Mouse (Mus musculus) embryonic facial prominence, embryonic 13.5 days (tissue): ENCODE measurements around the gene Sec63. TPM values are rescaled to one million over a fixed set of nuclear protein-coding genes. Genes with fewer than 3 reads are reported as not detected.

Source experiments
- ATAC-seq: fragments of 200-750 bp; cut with Nextera tagmentation; 2 replicates; pipeline ENCODE4 v1.8.0; 2017; ENCODE audit warnings: low read depth; ENCODE audit not compliant: insufficient number of reproducible peaks, insufficient read depth, low FRiP score, low TSS enrichment
- H3K27ac ChIP-seq: fragments of 300-500 bp; sonication (generic); 2 replicates; pipeline ENCODE4 v1.5.1; 2015; ENCODE audit warnings: moderate library complexity, mild to moderate bottlenecking, inconsistent platforms
- H3K27me3 ChIP-seq: fragments of 300-500 bp; sonication (generic); 2 replicates; pipeline ENCODE4 v1.6.1; 2015; ENCODE audit warnings: mild to moderate bottlenecking, inconsistent platforms
- H3K36me3 ChIP-seq: fragments of 300-500 bp; sonication (generic); 2 replicates; pipeline ENCODE4 v1.6.1; 2015; ENCODE audit warnings: mild to moderate bottlenecking, inconsistent platforms
- H3K4me1 ChIP-seq: fragments of 300-500 bp; sonication (generic); 2 replicates; pipeline ENCODE4 v1.6.1; 2015; ENCODE audit warnings: inconsistent platforms
- H3K4me2 ChIP-seq: fragments of 300-500 bp; sonication (generic); 2 replicates; pipeline ENCODE4 v1.6.1; 2015; ENCODE audit warnings: moderate library complexity, mild to moderate bottlenecking, inconsistent platforms
- H3K4me3 ChIP-seq: fragments of 300-500 bp; sonication (generic); 2 replicates; pipeline ENCODE4 v1.5.1; 2015; ENCODE audit warnings: mild to moderate bottlenecking, inconsistent platforms
- H3K9ac ChIP-seq: fragments of 300-500 bp; sonication (generic); 2 replicates; pipeline ENCODE4 v1.6.1; 2015; ENCODE audit warnings: mild to moderate bottlenecking, inconsistent platforms
- H3K9me3 ChIP-seq: fragments of 300-500 bp; sonication (generic); 2 replicates; pipeline ENCODE4 v1.6.1; 2016; ENCODE audit warnings: inconsistent platforms
- WGBS: fragments of 180-500 bp; shearing (Covaris S2); methylation state at CpG from one replicate; pipeline ENCODE4 v1.1.7; 2015; ENCODE audit warnings: mixed read lengths; 5-methylcytosine and 5-hydroxymethylcytosine counted together
- polyA plus RNA-seq: library from polyadenylated mRNA; unstranded; fragments of >200 nt; fragmentation: Nextera tagmentation; extraction: Ambion mirVana; gene quantifications from 2 replicates; pipeline ENCODE4 v1.2.1, GENCODE M21; 2015

Sec63 gene
- polyA plus RNA-seq, 1 experiment from 2014 or later, result 25.1 TPM

DNA sequence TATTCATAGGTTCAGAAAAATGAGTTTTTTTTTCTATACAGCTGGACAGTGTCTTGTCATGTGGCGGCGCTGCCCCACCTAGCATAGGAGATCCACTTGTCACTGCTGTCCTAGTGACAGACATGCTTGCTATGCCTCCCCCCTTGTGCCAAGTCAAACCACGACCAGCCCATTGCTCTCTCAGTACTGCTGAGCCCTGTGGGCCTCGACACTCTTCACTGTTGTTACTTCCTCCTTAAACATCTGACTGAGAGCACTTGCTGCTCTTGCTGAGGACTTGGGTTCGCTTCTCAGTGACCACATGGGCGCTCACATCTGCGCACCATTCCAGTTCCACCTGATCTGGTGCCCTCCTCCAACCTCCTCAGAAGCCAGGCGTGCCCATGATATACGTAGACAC lies 107.1 kb downstream of the Sec63 start:
- no peaks in the 10 kb centered on the region for H3K27me3 ChIP-seq
- 91% methylated on average over 9 of the region's 9 CpGs for WGBS
- no peak overlapping the region for H3K4me3 ChIP-seq
- no peaks in the 10 kb centered on the region for H3K36me3 ChIP-seq
- no peak overlapping the region for H3K4me2 ChIP-seq
- peaks cover 18% of the 10 kb centered on the region for H3K4me1 ChIP-seq
- no peaks in the 10 kb centered on the region for H3K9me3 ChIP-seq
- H3K27ac ChIP-seq, result no peak overlapping the region
- ATAC-seq, result no peak
- H3K9ac ChIP-seq, result no peak overlapping the region

DNA sequence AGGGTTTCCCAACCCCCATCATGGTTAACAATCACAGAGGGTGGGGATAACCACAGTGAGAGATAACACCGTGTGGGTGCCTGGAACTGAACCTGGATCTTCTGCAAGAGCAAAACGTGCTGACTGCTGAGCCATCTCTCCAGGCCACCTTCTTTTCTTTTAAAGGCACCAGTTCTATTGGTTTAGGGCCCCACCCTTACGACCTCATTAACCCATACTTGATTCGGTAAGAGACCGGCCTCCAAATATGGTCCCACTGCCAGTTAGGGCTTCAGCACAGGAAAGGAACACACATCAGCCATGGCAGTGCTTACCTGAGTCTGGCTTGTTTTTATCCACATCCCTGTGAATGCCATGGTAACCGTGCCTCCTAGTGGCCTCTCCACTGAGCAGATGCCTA lies 108.2 kb downstream of the Sec63 start:
- WGBS, result 79% methylated on average over 6 of the region's 6 CpGs
- peaks cover 9% of the 10 kb centered on the region for H3K4me1 ChIP-seq
- H3K27me3 ChIP-seq, result no peaks in the 10 kb centered on the region
- H3K9me3 ChIP-seq, result no peaks in the 10 kb centered on the region
- ATAC-seq, result no peak
- H3K36me3 ChIP-seq, result no peaks in the 10 kb centered on the region
- no peak overlapping the region for H3K27ac ChIP-seq
- H3K4me2 ChIP-seq, result no peak overlapping the region
- H3K4me3 ChIP-seq, result no peak overlapping the region
- H3K9ac ChIP-seq, result no peak overlapping the region

DNA sequence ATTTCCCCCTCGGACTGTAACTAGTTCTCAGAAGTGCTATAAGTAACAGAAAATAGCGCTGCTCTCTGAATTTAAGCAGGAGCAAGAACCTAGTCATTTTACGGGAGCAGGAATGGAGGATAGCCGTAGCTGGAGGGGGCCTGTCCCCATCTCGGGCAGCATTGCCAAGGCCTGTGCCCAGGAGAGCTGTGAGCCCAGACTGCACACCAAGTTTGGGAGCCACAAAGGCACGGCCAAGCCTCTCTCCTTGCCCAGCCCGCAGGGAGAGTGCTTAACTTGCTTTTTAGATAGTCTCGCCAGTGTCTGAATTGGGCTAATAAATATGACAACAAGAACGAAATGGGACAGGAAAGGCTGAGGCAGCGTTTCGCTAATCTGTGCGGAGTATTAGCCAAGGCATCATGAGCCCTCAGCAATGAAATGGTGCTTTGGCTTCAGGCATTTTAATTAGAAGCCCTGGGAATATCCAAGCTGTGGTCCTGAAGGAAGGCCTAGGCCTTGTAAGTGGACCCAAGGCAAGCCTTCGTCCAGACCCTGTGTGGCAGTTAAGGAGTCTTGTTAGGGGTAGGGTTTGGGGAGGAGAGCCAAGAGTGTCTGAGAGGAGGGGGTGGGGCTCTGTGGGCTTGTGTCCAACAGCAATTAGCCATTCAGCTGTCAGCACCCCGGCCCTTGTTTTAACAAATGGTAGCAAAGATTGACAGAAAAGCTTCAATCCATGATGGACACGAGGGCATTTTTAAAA lies 111.1 kb downstream of the Sec63 start:
- Histone ChIP-seq H3K27me3 (no peaks in the 10 kb centered on the region), H3K4me1 (no peaks in the 10 kb centered on the region), H3K36me3 (no peaks in the 10 kb centered on the region), H3K27ac (no peak overlapping the region), H3K4me2 (no peak overlapping the region), H3K9me3 (no peaks in the 10 kb centered on the region), H3K4me3 (no peak overlapping the region), H3K9ac (no peak overlapping the region)
- 77% methylated on average over 15 of the region's 15 CpGs for WGBS
- ATAC-seq, result no peak

DNA sequence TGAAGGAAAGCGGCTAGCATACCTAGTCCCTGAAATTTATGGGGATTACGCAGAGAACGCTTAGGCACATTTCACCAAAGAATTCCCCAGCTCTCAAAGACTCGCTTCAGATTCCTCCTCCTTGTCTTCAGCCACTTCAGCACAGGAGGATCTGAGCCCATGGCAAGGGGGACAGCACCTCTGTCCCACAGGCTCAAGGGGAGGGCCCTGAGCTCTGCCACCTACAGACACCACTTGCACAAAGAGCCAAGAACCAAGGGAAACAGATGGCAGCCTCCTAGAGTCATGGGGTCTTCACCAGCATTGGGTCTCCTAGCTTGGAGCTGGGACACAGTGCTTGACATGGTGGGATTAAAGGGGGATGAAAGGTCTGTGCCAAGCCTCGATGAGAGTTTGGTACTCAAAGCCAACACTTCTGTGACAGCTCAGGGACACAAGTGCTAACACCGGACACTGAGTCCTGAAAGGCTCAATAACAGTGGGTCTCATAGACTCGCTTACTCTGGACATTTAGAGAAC lies 111.8 kb downstream of the Sec63 start:
- Histone ChIP-seq H3K4me3 (no peak overlapping the region), H3K36me3 (no peaks in the 10 kb centered on the region), H3K9ac (no peak overlapping the region), H3K27me3 (no peaks in the 10 kb centered on the region), H3K4me1 (no peaks in the 10 kb centered on the region), H3K9me3 (no peaks in the 10 kb centered on the region), H3K27ac (no peak overlapping the region), H3K4me2 (no peak overlapping the region)
- WGBS, result 82% methylated on average over 7 of the region's 7 CpGs
- ATAC-seq, result no peak

DNA sequence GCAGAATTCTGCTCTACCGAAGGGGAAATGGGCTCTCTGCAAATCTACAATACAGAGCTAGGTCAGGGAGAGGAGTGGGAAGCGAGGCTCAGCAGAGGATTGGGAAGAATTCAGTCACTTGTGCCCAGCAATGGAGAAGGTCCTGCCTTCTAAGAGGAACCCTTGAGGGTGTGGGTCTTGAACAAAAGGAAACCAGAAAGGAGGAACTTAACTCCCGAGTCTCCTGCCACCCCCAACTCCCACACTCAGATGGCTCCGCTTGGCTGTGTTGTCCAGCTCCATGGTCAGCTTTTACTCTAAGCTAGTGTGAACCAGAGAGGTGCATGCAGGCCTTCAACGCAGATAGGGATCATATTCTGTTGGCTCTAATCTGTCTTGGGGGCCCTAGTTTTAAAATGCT lies 114.9 kb downstream of the Sec63 start:
- WGBS, result 74% methylated on average over 5 of the region's 5 CpGs
- Histone ChIP-seq H3K36me3 (no peaks in the 10 kb centered on the region), H3K4me1 (no peaks in the 10 kb centered on the region), H3K27ac (no peak overlapping the region), H3K27me3 (no peaks in the 10 kb centered on the region), H3K4me2 (no peak overlapping the region), H3K9ac (no peak overlapping the region), H3K4me3 (no peak overlapping the region), H3K9me3 (no peaks in the 10 kb centered on the region)
- no peak for ATAC-seq

DNA sequence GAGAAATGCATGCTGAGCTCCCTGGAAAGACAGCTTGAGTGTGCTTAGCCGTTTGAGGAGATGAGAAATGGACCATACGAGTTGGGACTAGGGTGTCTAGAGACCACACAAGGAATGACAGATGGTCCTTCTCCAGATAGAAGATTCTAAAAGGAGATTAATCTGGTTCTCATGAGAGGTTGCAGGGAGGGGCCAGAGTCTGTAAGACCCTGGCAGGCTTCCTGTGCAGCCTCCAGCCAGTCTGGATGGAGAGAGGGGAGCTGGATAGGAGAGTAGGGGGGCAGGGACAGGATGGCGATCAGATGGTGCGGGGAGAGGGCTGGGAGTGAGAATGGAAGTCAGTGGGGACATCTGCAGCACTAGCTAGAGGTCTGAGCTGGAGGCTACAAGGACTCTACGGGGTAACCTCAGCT lies 118.0 kb downstream of the Sec63 start:
- Histone ChIP-seq H3K9ac (no peak overlapping the region), H3K27ac (no peak overlapping the region), H3K9me3 (no peaks in the 10 kb centered on the region), H3K36me3 (no peaks in the 10 kb centered on the region), H3K4me2 (no peak overlapping the region), H3K4me1 (no peaks in the 10 kb centered on the region), H3K4me3 (no peak overlapping the region), H3K27me3 (no peaks in the 10 kb centered on the region)
- WGBS, result 75% methylated on average over 5 of the region's 5 CpGs
- no peak for ATAC-seq

DNA sequence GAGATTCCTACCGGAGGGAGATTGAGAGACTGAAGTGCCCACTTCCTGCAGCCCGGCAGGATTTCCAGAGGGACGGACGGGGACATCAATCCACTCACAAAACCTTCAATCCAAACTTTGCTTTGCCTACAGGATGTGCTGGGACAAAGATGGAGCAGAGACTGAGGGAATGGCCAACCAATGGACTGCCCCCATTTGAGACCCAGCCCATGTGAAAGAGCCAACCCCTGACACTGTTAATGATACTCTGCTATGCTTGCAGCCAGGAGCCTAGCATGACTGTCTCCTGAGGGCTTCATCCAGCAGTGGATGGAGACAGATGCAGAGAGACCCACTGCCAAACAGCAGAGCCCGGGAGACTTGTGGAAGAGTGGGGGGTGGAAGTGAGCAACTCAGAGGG lies 118.4 kb downstream of the Sec63 start:
- H3K27ac ChIP-seq, result no peak overlapping the region
- no peak overlapping the region for H3K4me2 ChIP-seq
- no peaks in the 10 kb centered on the region for H3K27me3 ChIP-seq
- no peak overlapping the region for H3K4me3 ChIP-seq
- H3K9me3 ChIP-seq, result no peaks in the 10 kb centered on the region
- no peak overlapping the region for H3K9ac ChIP-seq
- no peaks in the 10 kb centered on the region for H3K36me3 ChIP-seq
- WGBS, result 83% methylated on average over 5 of the region's 5 CpGs
- no peaks in the 10 kb centered on the region for H3K4me1 ChIP-seq
- ATAC-seq, result no peak

Other genes starting within 250 kb of the Sec63 start
- 1.3 and 2.3 TPM in 2 replicates for gene Nr2e1, start 177.9 kb upstream of the Sec63 start, polyA plus RNA-seq
- gene Ostm1, start 177.7 kb upstream of the Sec63 start, polyA plus RNA-seq, result 10.8 and 12.5 TPM in 2 replicates
- 1.2 and 1.4 TPM in 2 replicates for gene Scml4, start 98.9 kb downstream of the Sec63 start, polyA plus RNA-seq